Mouse (Mus musculus): Measurements from ENCODE around the gene Ssu72. TPM values are rescaled to one million over a fixed set of nuclear protein-coding genes. Genes with fewer than 3 reads are reported as not detected.
A peak's percentile ranks its signal among the peaks of the same experiment; 100 is the strongest.
"Not testable (repeated sequence)": the region's sequence is repeated elsewhere in the genome, so short reads cannot be mapped to it uniquely, and the experiment has no call there.

Ssu72 gene
- total and polyA plus RNA-seq, 3 experiments: 160 to 245 (median 169) TPM

GRCm38 (mm10) chr4:155739152-155739551 lies 34.6 kb downstream of the Ssu72 start:
- Histone ChIP-seq H3K9ac (ENCODE audit: insufficient read depth, low read depth) (no peak overlapping the region), H3K9me3 (replicated peaks; ENCODE audit: low read length) (no peaks in the 10 kb centered on the region), H3K79me2 (replicated peaks; ENCODE audit: control insufficient read depth, extremely low read depth, insufficient read depth, poor library complexity, severe bottlenecking) (0 out of 2 replicates have a peak, but pooled peaks cover 3% of the 10 kb centered on the region), H3K4me2 (ENCODE audit: insufficient read depth, low read depth, poor library complexity, severe bottlenecking) (no peak overlapping the region), H3K27me3 (replicated peaks) (no peaks in the 10 kb centered on the region), H3K4me1 (ENCODE audit: control insufficient read depth in 1 of 2, insufficient read depth in 2 of 2) (peaks cover 6 to 23% of the 10 kb centered on the region in 2 experiments), H3K36me3 (replicated peaks in 1 of 2; ENCODE audit: control insufficient read depth in 1 of 2, insufficient read depth in 1 of 2, low read length in 1 of 2) (peaks cover 50 to 70% of the 10 kb centered on the region in 2 experiments), H3K4me3 (replicated peaks in 1 of 3; ENCODE audit: low read depth in 2 of 3, low read length in 2 of 3, poor library complexity in 1 of 3) (no peak overlapping the region), H3K27ac (ENCODE audit: insufficient read depth, low read depth) (no peak overlapping the region)
- dilution Hi-C loops (cut with MboI; ENCODE audit: extremely low pct_ligation_motif_present, extremely low pct_unique_long_range_greater_than_20kb, low sequenced_read_pairs): no loop called here
- in situ Hi-C loops (cut with MboI; ENCODE audit: low pct_ligation_motif_present, low pct_unique_long_range_greater_than_20kb, low sequenced_read_pairs): no loop called here
- DNase-seq (ENCODE audit: extremely low read depth): no peak
- TF ChIP-seq NELFE (IDR thresholded peaks at IDR 0.05; ENCODE audit: low read depth, low read length): no peak
- TF ChIP-seq POLR2AphosphoS2 (IDR thresholded peaks at IDR 0.05; ENCODE audit: low read depth, low read length): 0 out of 2 replicates have a peak, but pooled peaks have one; percentile 50

GRCm38 (mm10) chr4:155739741-155740636 lies 35.4 kb downstream of the Ssu72 start:
- no peak overlapping the region for H3K27ac ChIP-seq (ENCODE audit: insufficient read depth, low read depth)
- no peaks in the 10 kb centered on the region for H3K27me3 ChIP-seq (replicated peaks)
- peaks cover 57 to 79% of the 10 kb centered on the region in 2 experiments for H3K36me3 ChIP-seq (replicated peaks in 1 of 2; ENCODE audit: control insufficient read depth in 1 of 2, insufficient read depth in 1 of 2, low read length in 1 of 2)
- no peaks in the 10 kb centered on the region for H3K9me3 ChIP-seq (replicated peaks; ENCODE audit: low read length)
- in situ Hi-C loops (cut with MboI; ENCODE audit: low pct_ligation_motif_present, low pct_unique_long_range_greater_than_20kb, low sequenced_read_pairs): no loop called here
- H3K79me2 ChIP-seq (replicated peaks; ENCODE audit: control insufficient read depth, extremely low read depth, insufficient read depth, poor library complexity, severe bottlenecking): 0 out of 2 replicates have a peak, but pooled peaks cover 4% of the 10 kb centered on the region
- no peak overlapping the region for H3K4me3 ChIP-seq (replicated peaks in 1 of 3; ENCODE audit: low read depth in 2 of 3, low read length in 2 of 3, poor library complexity in 1 of 3)
- H3K4me1 ChIP-seq (ENCODE audit: control insufficient read depth in 1 of 2, insufficient read depth in 2 of 2): peaks cover 5 to 22% of the 10 kb centered on the region in 2 experiments
- H3K9ac ChIP-seq (ENCODE audit: insufficient read depth, low read depth): no peak overlapping the region
- DNase-seq (ENCODE audit: extremely low read depth): no peak
- dilution Hi-C loops (cut with MboI; ENCODE audit: extremely low pct_ligation_motif_present, extremely low pct_unique_long_range_greater_than_20kb, low sequenced_read_pairs): no loop called here
- H3K4me2 ChIP-seq (ENCODE audit: insufficient read depth, low read depth, poor library complexity, severe bottlenecking): no peak overlapping the region
- TF ChIP-seq POLR2AphosphoS2 (IDR thresholded peaks at IDR 0.05; ENCODE audit: low read depth, low read length) (no peak), SIN3A (IDR thresholded peaks at IDR 0.05; ENCODE audit: low read length) (no peak), MAFK (IDR thresholded peaks at IDR 0.05; ENCODE audit: insufficient replicate concordance, low read length) (no peak), ZMIZ1 (IDR thresholded peaks at IDR 0.05; ENCODE audit: low read depth, low read length) (no peak), KAT2A (IDR thresholded peaks at IDR 0.05; ENCODE audit: insufficient replicate concordance, low read length) (no peak), IRF4 (IDR thresholded peaks at IDR 0.05; ENCODE audit: low read depth, low read length) (no peak), E2F4 (IDR thresholded peaks at IDR 0.05; ENCODE audit: insufficient replicate concordance, low read depth, low read length) (no peak), UBTF (IDR thresholded peaks at IDR 0.05; ENCODE audit: low read depth, low read length) (no peak), ZNF384 (IDR thresholded peaks at IDR 0.05; ENCODE audit: low read depth, low read length) (no peak), RCOR1 (conservative IDR thresholded peaks at IDR 0.05; ENCODE audit: low read depth, low read length) (no peak)

GRCm38 (mm10) chr4:155740681-155741080 lies 36.1 kb downstream of the Ssu72 start:
- H3K9me3 ChIP-seq (replicated peaks; ENCODE audit: low read length); H3K4me2 ChIP-seq (ENCODE audit: insufficient read depth, low read depth, poor library complexity, severe bottlenecking); H3K4me3 ChIP-seq (replicated peaks in 1 of 3; ENCODE audit: low read depth in 2 of 3, low read length in 2 of 3, poor library complexity in 1 of 3); dilution Hi-C loops (cut with MboI; ENCODE audit: extremely low pct_ligation_motif_present, extremely low pct_unique_long_range_greater_than_20kb, low sequenced_read_pairs); H3K79me2 ChIP-seq (replicated peaks; ENCODE audit: control insufficient read depth, extremely low read depth, insufficient read depth, poor library complexity, severe bottlenecking); in situ Hi-C loops (cut with MboI; ENCODE audit: low pct_ligation_motif_present, low pct_unique_long_range_greater_than_20kb, low sequenced_read_pairs); H3K27ac ChIP-seq (ENCODE audit: insufficient read depth, low read depth); H3K9ac ChIP-seq (ENCODE audit: insufficient read depth, low read depth); H3K27me3 ChIP-seq (replicated peaks); DNase-seq (ENCODE audit: extremely low read depth): not testable (repeated sequence)
- Histone ChIP-seq H3K4me1 (ENCODE audit: control insufficient read depth in 1 of 2, insufficient read depth in 2 of 2) (peaks cover 4 to 19% of the 10 kb centered on the region in 2 experiments), H3K36me3 (replicated peaks in 1 of 2; ENCODE audit: control insufficient read depth in 1 of 2, insufficient read depth in 1 of 2, low read length in 1 of 2) (peaks cover 64 to 86% of the 10 kb centered on the region in 2 experiments)
